Mouse (Mus musculus) gastrocnemius, postnatal 25 days (tissue): ENCODE data around the gene Nid1. TPM values are rescaled to one million over a fixed set of nuclear protein-coding genes. Genes with fewer than 3 reads are reported as not detected.
A peak's percentile ranks its signal among the peaks of the same experiment; 100 is the strongest.
"Not testable (repeated sequence)": the region's sequence is repeated elsewhere in the genome, so short reads cannot be mapped to it uniquely, and the experiment has no call there.

Experiments
- DNase-seq: peaks from one replicate; pipeline ENCODE4 v3.0.0; 2022
- total RNA-seq, 2 experiments: library from RNA; stranded (reverse); gene quantifications; 1 replicate in 1 of 2; 2 replicates in 1 of 2; pipeline ENCODE4 v1.2.3; 2021

The Nid1 gene
- total RNA-seq, 2 experiments from 2014 or later = 76.3 to 99.2 TPM

DNA sequence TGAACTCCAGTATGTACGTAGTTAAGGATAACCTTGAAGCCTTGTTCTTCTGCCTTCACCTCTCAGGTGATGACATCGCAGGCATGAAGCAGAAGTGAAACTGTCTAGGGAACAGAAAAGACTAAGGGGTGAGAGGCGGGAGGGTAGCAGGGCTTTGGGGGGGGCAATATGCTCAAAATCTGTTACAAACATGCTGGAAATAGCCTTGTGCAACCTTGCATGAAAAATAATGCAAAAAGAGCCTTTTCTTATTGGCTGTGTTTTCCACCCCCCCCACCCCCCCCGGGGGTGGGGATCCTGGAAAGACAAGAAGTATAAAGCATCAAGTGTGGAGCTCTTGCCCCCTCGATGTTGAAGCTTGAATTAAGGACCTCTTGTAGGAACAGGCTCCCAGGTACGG, 16.0 kb downstream of the Nid1 start:
- not testable (repeated sequence) for DNase-seq

DNA sequence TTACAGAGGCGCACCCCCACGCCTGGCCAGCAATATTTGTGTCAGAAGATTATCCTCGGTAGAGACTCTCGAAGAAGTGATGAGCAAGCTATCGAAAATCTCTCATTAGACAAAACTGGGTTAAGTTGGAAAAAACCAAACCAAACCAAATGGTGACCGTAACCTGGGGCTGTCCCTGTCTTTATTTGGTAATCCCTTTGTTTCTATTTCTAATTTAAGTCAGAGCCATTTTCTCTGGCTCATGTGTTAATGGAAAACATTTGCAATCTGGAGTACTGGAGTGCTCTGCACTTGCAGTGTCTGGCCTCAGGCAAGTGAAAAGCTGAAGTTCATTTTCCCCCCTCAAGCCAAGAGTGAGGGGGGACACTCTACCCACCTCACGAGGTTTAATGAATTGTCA, 16.9 kb downstream of the Nid1 start:
- DNase-seq = not testable (repeated sequence)

DNA sequence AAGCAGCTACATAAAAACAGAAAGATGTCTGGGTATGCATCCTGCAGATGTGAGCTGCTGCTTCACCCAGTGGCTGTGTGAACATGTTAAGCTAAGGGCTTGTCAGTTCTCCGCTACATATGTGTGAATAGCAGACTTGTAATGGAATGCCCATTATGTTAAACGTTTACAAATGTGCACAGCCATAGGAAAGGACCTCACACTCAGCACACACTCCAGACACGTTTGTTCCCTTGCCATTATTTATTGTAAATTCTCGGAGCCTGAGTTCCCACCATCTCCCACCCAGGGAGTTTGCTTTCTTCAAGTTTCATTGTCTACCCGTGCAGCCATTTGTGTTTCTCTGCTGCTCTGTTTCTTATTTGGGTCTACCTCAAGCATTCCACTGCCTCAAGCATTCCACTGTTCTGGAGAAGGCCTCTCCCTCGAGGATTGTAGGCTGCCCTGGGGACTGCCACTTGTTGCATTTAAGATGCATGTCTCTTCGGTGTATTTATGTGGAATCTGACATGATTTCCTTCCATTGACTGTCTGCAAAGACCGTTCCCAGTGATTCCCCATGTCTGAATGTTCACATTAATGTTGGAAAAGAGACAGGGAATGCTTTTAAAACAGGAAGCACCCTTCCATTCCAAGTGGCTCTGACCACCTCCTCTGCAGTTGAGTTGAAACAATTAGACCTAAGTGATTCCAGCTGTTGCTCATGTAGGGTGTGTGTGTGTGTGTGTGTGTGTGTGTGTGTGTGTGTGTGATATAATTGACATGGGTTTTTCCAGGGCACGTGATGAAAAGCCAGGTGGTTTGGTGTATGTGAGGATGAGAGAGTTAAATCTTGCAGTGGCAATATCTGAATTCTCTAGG, 18.5 kb downstream of the Nid1 start:
- not testable (repeated sequence) for DNase-seq

DNA sequence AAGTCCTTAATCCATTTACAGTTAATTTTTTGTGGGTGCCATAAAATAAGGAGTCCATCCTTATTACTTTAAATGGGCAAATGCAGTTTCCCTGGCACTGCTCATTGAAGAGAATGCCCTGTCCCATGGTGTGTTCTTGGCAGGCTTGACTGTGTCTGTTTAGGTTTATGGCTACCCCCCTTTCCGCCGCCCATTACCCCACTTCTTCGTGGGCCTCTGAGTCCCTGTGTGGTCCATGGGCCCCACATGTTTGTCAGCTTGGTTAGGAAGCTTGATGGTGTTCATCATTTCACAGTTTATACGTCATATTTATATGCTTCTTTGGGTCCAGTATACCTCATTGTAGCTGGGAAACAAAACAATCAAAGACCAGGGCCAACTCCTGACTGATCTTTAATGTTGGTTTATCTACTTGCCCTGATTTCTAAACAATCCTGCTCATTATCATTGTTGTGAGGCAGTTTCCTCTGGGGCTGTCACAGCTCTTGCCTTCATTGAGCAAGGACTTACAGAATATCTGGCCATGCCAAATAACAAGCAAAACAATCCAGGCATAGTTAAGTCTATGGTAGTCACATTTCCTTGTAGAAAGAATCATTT, 20.9 kb downstream of the Nid1 start:
- no peak for DNase-seq

DNA sequence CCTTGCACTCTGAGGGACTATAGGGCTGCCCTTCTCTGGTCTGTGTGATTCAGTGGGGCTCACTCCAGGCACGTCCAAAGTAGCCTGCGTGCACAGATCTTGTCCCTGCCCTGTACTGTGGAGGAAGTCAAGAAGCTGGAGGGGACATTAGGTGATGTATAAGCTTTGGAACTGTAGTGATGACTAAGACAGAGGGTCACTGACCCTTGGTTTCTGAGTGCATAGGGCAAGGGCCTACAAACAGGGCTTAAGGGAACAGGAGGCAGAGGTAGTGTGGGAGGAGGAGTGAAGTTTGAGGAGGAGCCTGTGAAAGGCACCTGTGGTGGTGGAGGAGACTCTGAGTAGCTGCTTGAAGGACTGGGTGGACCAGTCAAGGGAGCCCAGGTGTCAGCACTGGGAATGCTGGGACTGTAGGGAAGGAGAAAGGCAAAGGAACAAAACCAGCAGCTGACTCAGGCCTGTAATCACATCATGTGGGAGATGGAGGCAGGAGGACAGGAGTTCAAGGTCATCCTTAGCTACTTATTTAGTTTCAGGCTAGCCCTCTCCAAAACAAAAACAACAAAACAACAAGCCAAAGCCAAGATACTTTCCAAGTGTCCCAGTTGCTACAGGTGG, 23.3 kb downstream of the Nid1 start:
- no peak for DNase-seq

DNA sequence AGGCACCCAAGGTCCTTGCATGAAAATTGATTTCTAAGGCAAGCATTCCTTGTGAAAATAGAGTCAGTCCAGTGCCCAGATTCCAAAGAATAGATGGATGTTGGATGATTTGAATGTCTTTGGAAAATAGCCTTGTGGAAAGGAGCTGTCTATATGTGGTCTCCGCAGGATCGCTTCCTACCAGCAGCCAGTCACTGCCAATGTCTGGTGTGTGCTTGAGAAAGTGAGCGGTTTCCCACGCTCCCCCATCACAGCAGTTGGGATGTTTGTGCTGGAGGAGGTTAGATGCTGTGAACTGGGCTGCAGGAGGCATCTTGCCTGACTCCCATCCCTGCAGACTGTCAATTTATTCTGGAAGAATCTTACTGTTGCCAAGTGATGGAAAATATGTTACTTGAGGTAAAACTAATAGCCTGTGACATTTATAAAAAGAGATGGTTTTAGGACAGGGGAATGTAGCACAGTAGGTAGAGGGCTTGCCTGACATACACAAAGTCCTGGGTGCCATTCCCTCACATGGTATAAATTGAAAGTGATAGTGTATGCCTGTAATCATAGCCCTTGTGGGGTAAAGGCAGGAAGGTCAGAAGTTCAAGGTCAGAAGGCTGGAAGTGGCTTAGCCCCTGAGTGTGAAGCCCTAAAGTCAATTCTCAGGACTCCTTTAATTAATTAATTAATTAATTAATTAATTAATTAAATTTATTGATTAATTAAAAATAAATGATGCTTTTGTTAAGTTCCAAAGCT, 24.3 kb downstream of the Nid1 start:
- no peak for DNase-seq

DNA sequence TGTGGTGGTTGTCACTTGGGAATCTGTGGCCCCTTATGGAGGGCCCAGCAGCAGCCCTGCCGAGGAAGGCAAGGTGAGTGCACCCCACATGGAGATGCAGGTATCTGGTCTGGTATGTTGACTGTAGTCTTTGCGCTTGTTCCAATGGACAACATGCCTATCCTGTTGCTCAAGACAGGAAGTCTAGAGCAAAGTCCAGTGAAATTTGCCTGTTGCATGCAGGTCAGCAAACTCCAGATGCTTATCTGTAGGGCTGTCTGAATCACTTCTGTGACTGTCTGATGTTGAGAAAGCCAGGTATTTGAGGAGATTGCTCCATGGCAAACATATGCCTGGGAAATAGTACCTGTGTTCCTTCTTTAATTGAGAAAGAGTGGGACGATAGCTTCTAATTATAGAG, 26.6 kb downstream of the Nid1 start:
- DNase-seq = no peak

DNA sequence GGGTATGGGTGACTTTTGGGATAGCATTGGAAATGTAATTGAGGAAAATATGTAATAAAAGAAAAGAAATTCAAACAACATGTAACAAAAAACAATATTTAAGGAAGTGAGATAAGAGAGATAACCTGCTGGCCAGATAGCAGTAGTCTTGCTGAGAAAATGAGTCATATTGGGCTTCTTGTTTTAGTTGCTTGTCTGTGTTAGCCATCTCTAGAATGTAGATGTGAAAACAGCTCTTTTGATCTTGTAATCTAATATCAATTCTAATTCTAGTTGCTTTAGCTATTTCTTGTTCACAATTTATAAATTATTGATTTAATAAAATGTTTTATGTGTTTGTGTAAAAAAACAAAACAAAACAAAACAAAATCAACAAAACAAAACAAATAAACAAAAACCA, 29.9 kb downstream of the Nid1 start:
- DNase-seq = not testable (repeated sequence)

DNA sequence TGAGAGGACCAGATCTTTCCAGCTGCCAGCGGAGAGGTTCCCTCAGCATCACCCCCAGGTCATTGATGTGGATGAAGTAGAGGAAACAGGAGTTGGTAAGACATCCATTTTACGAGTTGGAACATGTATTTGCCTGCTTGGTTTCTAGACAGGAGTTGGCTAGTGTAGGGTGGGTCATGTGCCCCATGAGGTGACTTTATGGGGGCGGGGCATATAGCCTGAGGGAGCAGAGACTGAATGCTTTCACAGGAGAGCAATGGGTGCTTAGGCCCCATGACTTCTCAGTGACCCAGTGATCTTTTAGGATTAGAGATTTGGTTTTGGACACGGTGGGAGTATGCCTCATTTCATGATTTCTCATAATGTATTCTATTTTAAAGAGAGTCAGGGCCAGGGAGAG, 31.2 kb downstream of the Nid1 start:
- DNase-seq = no peak

DNA sequence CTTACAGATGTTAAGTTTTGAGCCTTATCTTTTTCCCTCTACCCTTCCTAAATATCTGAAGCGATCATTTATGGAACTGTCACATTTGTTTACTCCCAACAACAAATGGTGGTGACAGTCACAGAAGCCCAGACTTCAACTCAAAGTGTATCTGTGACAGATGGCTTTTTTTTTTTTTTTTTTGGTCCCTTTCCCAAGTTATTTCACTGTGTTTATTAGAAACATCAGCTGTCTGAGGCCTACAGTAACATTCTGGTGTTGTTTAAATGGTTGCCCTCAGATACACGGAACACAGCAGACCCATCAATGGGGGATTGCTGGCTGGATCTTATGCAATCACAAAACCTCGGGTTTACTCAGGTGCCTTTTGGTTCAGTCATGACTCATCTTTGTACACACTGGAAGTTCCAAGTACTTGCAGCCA, 34.0 kb downstream of the Nid1 start:
- DNase-seq = no peak

DNA sequence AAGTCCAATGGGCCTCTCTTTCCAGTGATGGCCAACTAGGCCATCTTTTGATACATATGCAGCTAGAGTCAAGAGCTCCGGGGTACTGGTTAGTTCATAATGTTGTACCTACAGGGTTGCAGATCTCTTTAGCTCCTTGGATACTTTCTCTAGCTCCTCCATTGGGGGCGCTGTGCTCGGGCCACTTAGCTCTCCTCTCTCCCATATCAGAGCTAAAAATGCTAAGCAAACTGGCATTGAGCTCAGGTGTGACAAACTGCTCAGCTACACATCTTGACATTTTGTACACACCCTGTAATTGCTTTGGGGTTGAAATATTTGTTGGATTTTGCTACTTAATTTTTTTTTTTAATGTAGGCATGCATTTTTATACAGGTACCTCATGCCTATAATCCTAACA, 37.1 kb downstream of the Nid1 start:
- not testable (repeated sequence) for DNase-seq

DNA sequence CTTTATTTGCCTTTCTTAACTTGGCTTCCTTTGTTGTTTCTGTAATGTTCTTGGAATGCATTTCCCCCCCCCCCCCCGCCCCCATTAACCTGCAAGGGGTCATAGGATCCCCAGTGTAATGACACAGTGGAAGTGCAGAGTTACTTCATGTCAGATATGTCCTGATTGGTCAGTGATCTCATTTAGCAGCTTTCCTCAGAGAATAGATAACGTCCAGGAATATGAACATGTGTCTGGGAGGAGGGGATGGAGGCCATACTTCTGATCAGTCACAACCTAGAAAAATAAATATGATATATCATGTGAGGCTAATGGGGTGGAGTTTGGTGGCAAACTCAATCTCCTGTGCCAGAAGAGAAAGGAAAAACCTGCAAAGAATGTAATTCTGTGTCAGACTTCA, 37.6 kb downstream of the Nid1 start:
- DNase-seq = no peak

DNA sequence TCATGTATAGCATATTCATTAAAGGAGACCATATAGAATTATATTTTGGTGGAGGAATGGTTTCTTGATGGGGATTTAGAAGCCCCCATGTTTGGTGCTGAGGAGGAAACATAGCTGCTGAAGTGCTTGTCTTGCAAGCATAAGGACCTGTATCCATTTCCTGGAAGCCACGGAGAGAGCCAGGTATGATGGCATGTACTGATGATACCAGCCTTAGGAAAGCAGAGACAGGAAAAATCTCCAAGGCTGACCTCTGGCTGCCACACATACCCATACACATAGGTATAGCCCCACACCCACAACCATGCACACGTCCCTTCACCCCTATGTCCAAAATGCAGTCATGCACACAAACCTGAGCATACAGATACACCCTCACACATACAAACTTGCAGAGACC, 39.2 kb downstream of the Nid1 start:
- DNase-seq = no peak

DNA sequence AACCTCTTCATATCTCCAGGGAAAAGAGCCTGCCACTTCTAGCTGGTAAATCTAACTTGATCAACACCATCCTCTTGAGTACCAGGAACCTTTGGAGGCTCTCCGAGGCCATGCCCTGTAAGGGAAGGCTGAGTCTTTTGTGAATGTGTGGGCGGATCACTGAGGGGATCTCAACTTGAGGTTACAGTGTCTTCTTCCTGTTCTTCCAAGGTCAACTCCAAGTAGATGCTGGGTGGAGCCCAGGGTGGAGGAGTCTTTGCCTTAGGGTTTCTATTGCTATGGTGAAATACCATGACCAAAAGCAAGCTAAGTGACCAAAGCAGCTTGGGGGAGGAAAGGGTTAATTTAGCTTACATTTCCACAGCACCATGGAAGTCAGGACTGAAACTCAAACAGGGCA, 39.7 kb downstream of the Nid1 start:
- DNase-seq = no peak

DNA sequence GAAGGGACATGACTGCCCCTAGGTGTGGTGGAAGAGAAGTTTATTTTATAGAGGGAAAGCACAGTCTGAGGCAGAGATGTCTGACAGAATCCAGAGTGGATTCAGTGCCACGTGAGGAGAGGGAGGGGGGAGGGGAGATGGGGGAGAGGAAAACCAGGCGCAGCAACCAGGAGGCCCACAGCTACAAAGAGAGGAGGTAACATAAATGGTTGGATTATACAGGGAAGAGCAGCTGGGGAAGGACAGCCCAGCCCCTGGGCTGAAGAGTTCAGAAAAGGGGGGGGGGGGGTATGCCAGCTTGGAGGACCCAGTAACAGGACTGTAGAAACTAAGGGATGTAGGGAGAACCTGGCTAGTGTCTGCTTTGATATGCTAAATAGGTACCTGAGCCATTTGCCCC, 42.6 kb downstream of the Nid1 start:
- no peak for DNase-seq

DNA sequence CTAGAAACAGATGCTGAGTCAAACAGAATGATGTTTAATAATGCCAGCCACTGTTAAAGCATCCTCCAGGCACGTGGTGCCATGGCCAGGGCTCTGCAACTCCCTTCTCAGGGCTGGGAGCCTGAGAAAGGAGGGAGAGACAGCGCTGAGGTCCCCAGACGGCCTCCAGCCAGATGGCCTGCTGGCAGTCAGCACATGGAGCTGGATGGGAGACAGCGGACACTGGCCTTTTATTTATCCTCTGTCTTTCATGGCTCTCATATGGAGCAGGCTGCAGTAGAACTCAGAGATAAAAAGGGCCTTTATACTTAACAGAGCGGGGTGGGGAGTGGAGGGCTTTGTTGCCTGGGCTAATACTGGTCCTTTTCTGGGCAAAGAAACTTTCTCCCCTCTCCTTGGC, 43.7 kb downstream of the Nid1 start:
- peak; percentile 79 for DNase-seq

DNA sequence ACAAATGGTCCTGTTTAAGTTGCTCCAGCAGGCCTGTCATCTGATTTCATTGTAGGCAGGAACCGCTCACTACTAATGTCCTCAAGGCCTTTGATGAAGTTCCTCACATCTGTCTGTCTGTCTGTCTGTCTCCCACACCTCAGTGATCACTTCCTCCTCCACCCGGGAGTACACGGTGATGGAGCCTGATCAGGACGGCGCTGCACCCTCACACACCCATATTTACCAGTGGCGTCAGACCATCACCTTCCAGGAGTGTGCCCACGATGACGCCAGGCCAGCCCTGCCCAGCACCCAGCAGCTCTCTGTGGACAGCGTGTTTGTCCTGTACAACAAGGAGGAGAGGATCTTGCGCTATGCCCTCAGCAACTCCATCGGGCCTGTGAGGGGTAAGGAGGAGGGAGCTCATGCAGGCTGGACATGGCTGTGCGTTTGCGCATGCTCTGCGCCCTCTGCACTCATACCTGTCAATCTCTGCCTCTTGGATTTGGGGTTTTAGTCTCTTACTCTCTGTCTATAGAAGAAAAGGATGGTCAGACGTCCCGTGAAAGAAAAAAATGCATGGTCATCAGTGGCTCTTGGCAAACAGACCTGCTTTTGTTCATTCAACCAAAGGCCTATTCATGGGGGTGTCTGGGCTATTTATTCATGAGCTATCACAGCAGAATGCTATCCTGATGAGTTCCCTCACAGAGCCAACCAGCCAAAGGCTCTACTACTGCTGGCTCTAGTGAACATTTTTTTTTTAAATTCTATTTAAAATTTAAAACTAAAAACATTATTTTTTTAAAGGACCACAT, 44.7 kb downstream of the Nid1 start:
- no peak for DNase-seq

DNA sequence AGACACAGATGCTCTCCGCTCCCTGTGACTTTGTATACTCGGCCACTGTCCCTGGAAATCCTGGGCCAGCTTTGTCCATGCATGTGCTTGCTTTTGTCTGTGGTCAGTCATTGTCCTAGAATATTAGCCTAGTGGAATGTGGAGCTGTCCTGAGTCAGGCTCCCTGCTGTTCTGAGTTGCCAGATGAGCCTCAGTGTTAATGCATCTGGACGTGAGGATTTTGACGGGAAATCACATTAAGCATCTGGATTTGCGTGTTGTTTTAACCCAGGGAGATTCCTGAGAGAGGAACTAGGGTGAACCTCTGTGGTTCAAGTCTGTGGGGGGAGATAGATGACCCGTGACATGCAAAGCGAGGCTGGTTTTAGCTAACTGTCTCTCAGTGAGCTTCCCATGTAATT, 47.0 kb downstream of the Nid1 start:
- DNase-seq = no peak

DNA sequence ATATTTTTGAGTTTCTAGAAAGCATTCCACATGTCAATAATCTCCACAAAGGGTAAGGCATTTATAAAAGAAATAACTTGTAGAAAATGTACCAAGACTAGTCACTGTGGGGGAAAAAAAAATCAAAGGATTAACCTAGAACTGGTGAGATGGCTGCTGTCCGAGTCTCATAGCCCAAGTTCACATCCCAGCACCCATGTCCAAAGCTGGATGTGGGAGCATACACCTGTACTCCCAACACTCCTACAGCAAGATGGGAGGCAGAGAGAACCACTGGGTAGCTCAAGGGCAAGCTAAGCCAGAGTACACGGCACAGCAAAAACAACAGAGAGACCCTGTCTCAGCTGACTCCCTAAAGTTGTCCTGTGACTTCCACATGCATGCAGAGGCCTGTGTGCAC, 47.5 kb downstream of the Nid1 start:
- no peak for DNase-seq

DNA sequence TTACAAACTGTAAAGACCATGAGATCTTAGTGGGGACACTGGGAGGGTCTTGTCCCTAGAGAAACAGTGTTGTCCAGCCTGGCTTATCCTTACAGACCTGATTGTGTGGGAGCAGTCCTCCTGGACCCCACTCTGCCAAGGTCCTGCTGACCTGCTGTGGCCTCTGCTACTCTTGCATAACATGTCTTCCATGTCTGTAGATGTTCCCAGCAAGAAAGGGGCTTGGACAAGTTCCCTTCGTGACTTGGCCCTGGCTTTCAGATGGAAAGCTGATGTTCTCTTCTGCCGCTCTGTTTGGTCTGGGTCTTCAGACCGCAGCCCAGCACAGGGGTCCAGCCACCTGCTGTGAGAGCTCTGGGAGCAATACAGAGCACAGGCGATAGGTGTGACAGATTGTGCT, 48.3 kb downstream of the Nid1 start:
- peak; percentile 69 for DNase-seq

DNA sequence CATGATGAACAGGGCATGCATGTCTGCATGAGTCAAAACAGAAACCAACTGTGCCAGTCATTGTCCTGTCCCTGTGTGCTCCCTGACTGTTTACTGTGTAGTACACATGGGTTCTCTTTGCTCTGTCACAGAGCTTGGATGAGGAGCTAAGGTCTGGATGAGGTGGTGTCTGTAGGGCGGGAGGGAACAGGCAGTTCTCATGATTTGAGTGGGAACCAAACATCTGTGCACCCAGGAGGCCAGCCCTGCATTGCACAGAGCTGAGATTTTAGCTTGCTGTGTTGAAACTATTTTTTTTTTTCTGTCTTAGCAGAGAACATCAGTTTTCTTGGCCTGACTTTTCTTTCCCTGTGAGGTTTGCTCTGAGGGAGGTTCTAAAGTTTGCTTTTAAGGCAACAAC, 50.5 kb downstream of the Nid1 start:
- peak; percentile 80 for DNase-seq

DNA sequence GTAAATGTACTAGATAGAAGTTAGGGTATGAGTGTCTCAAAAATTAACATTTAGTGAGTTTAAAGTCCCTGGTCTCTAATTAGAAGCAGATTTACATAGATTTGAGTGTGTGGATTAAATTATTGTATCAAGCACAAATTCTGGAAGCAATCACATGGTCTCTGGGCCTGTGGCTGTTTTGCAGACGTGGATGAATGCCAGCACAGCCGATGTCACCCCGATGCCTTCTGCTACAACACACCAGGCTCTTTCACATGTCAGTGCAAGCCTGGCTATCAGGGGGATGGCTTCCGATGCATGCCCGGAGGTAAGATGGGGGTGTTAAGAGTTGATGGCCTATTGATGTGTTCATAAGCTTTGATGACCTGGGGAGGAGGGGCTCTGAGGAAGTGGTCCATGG, 52.5 kb downstream of the Nid1 start:
- no peak for DNase-seq
